Mouse (Mus musculus): ENCODE measurements around the gene Smim24. TPM values are rescaled to one million over a fixed set of nuclear protein-coding genes. Genes with fewer than 3 reads are reported as not detected.

Smim24 gene
- polyA plus RNA-seq, 1 experiment from 2014 or later, result 1.7 TPM

GRCm38 (mm10) chr10:81393456-81394063 is 709 bp downstream of the Smim24 start:
- H3K4me2 ChIP-seq (ENCODE audit: low read depth, low read length), result peak overlapping the region; percentile 62
- no peaks in the 10 kb centered on the region for H3K9me3 ChIP-seq (ENCODE audit: low read length)
- no peak for DNase-seq
- H3K4me1 ChIP-seq (ENCODE audit: insufficient read depth), result peaks cover 25% of the 10 kb centered on the region
- WGBS (ENCODE audit: insufficient replicate concordance), result 5% methylated on average over 19 of the region's 19 CpGs
- peak overlapping the region; percentile 44 for H3K27ac ChIP-seq (ENCODE audit: low read depth)
- H3K36me3 ChIP-seq (replicated peaks; ENCODE audit: insufficient read depth, low read length), result peaks cover 6% of the 10 kb centered on the region; the same call in 1 of the 2 replicates
- no peak for TF ChIP-seq CTCF (IDR thresholded peaks at IDR 0.05; ENCODE audit: low read depth)
- no peak for TF ChIP-seq EP300 (IDR thresholded peaks at IDR 0.05; ENCODE audit: low read depth)
- H3K27me3 ChIP-seq (ENCODE audit: insufficient read depth, low read length), result no peaks in the 10 kb centered on the region
- H3K9ac ChIP-seq (replicated peaks), result peak overlapping the region; percentile 60
- H3K4me3 ChIP-seq (ENCODE audit: low read depth, low read length), result peak overlapping the region; percentile 29
- no peak for ATAC-seq

GRCm38 (mm10) chr10:81395127-81395526 is 2.3 kb downstream of the Smim24 start:
- WGBS (ENCODE audit: insufficient replicate concordance), result 12% methylated on average over 5 of the region's 5 CpGs
- H3K9ac ChIP-seq (replicated peaks), result no peak overlapping the region
- H3K4me2 ChIP-seq (ENCODE audit: low read depth, low read length), result no peak overlapping the region
- peaks cover 18% of the 10 kb centered on the region for H3K4me1 ChIP-seq (ENCODE audit: insufficient read depth)
- ATAC-seq (no peak; the same call in 1 of the 2 replicates), DNase-seq (peak; percentile 83)
- no peak for TF ChIP-seq EP300 (IDR thresholded peaks at IDR 0.05; ENCODE audit: low read depth)
- peak; percentile 97 for TF ChIP-seq CTCF (IDR thresholded peaks at IDR 0.05; ENCODE audit: low read depth)
- no peak overlapping the region for H3K4me3 ChIP-seq (ENCODE audit: low read depth, low read length)
- H3K36me3 ChIP-seq (replicated peaks; ENCODE audit: insufficient read depth, low read length), result peaks cover 17% of the 10 kb centered on the region
- H3K27ac ChIP-seq (ENCODE audit: low read depth), result no peak overlapping the region
- no peaks in the 10 kb centered on the region for H3K9me3 ChIP-seq (ENCODE audit: low read length)
- H3K27me3 ChIP-seq (ENCODE audit: insufficient read depth, low read length), result no peaks in the 10 kb centered on the region

GRCm38 (mm10) chr10:81395865-81396264 is 3.0 kb downstream of the Smim24 start:
- WGBS (ENCODE audit: insufficient replicate concordance), result 94% methylated on average over 4 of the region's 4 CpGs
- H3K9me3 ChIP-seq (ENCODE audit: low read length), result no peaks in the 10 kb centered on the region
- H3K4me2 ChIP-seq (ENCODE audit: low read depth, low read length), result no peak overlapping the region
- peaks cover 18% of the 10 kb centered on the region for H3K4me1 ChIP-seq (ENCODE audit: insufficient read depth)
- TF ChIP-seq CTCF (IDR thresholded peaks at IDR 0.05; ENCODE audit: low read depth), result no peak
- no peak for TF ChIP-seq EP300 (IDR thresholded peaks at IDR 0.05; ENCODE audit: low read depth)
- no peak overlapping the region for H3K27ac ChIP-seq (ENCODE audit: low read depth)
- H3K4me3 ChIP-seq (ENCODE audit: low read depth, low read length), result no peak overlapping the region
- no peak overlapping the region for H3K9ac ChIP-seq (replicated peaks)
- H3K27me3 ChIP-seq (ENCODE audit: insufficient read depth, low read length), result no peaks in the 10 kb centered on the region
- DNase-seq, result no peak
- H3K36me3 ChIP-seq (replicated peaks; ENCODE audit: insufficient read depth, low read length), result peaks cover 24% of the 10 kb centered on the region
- ATAC-seq, result no peak

GRCm38 (mm10) chr10:81396749-81397148 is 3.9 kb downstream of the Smim24 start:
- no peak overlapping the region for H3K27ac ChIP-seq (ENCODE audit: low read depth)
- TF ChIP-seq CTCF (IDR thresholded peaks at IDR 0.05; ENCODE audit: low read depth) (no peak), EP300 (IDR thresholded peaks at IDR 0.05; ENCODE audit: low read depth) (no peak)
- H3K9me3 ChIP-seq (ENCODE audit: low read length), result no peaks in the 10 kb centered on the region
- no peak for ATAC-seq
- WGBS (ENCODE audit: insufficient replicate concordance), result 72% methylated on average over 5 of the region's 5 CpGs
- H3K4me2 ChIP-seq (ENCODE audit: low read depth, low read length), result no peak overlapping the region
- no peaks in the 10 kb centered on the region for H3K27me3 ChIP-seq (ENCODE audit: insufficient read depth, low read length)
- peaks cover 23% of the 10 kb centered on the region for H3K4me1 ChIP-seq (ENCODE audit: insufficient read depth)
- DNase-seq, result no peak
- no peak overlapping the region for H3K4me3 ChIP-seq (ENCODE audit: low read depth, low read length)
- no peak overlapping the region; the same call in 1 of the 2 replicates for H3K9ac ChIP-seq (replicated peaks)
- peaks cover 25% of the 10 kb centered on the region for H3K36me3 ChIP-seq (replicated peaks; ENCODE audit: insufficient read depth, low read length)

- no peaks in the 10 kb centered on the region for H3K27me3 ChIP-seq (ENCODE audit: insufficient read depth, low read length)
- H3K4me3 ChIP-seq (ENCODE audit: low read depth, low read length), result no peak overlapping the region
- H3K4me2 ChIP-seq (ENCODE audit: low read depth, low read length), result no peak overlapping the region
- WGBS (ENCODE audit: insufficient replicate concordance), result 81% methylated on average over 5 of the region's 5 CpGs
- H3K9me3 ChIP-seq (ENCODE audit: low read length), result no peaks in the 10 kb centered on the region
- H3K27ac ChIP-seq (ENCODE audit: low read depth), result no peak overlapping the region
- TF ChIP-seq CTCF (IDR thresholded peaks at IDR 0.05; ENCODE audit: low read depth) (no peak), EP300 (IDR thresholded peaks at IDR 0.05; ENCODE audit: low read depth) (no peak)
- ATAC-seq (no peak), DNase-seq (no peak)
- H3K9ac ChIP-seq (replicated peaks), result no peak overlapping the region
- H3K36me3 ChIP-seq (replicated peaks; ENCODE audit: insufficient read depth, low read length), result peaks cover 27% of the 10 kb centered on the region
- H3K4me1 ChIP-seq (ENCODE audit: insufficient read depth), result peaks cover 13% of the 10 kb centered on the region
Observed at GRCm38 (mm10) chr10:81399296-81399695, 6.4 kb downstream of the Smim24 start.

- Histone ChIP-seq H3K9ac (replicated peaks) (no peak overlapping the region), H3K27ac (ENCODE audit: low read depth) (no peak overlapping the region), H3K27me3 (ENCODE audit: insufficient read depth, low read length) (no peaks in the 10 kb centered on the region), H3K4me3 (ENCODE audit: low read depth, low read length) (no peak overlapping the region), H3K9me3 (ENCODE audit: low read length) (no peaks in the 10 kb centered on the region), H3K4me1 (ENCODE audit: insufficient read depth) (peaks cover 14% of the 10 kb centered on the region), H3K36me3 (replicated peaks; ENCODE audit: insufficient read depth, low read length) (peaks cover 31% of the 10 kb centered on the region), H3K4me2 (ENCODE audit: low read depth, low read length) (no peak overlapping the region)
- TF ChIP-seq CTCF (IDR thresholded peaks at IDR 0.05; ENCODE audit: low read depth), result no peak
- WGBS (ENCODE audit: insufficient replicate concordance), result 79% methylated on average over 18 of the region's 18 CpGs
- no peak for ATAC-seq
- no peak for DNase-seq
Observed at GRCm38 (mm10) chr10:81399798-81400308, 7.0 kb downstream of the Smim24 start.

All from liver, postnatal 0 days (tissue).